Mouse (Mus musculus): ENCODE measurements around the gene Sptlc2. TPM values are rescaled to one million over a fixed set of nuclear protein-coding genes. Genes with fewer than 3 reads are reported as not detected.

Gene Sptlc2
- 22.0 and 26.6 TPM in 2 replicates for polyA plus RNA-seq (2021; fragmentation: Nextera tagmentation)
- long read RNA-seq, experiment 1, full-length matches to known transcripts, result 71 of 81 reads
- long read RNA-seq, experiment 1, partial matches to known transcripts, result 6 of 81 reads
- long read RNA-seq, experiment 1, other reads (novel, unspliced or antisense), result 4 of 81 reads
- long read RNA-seq, experiment 2, full-length matches to known transcripts, result 12 of 14 reads
- long read RNA-seq, experiment 2, partial matches to known transcripts, result 0 of 14 reads
- long read RNA-seq, experiment 2, other reads (novel, unspliced or antisense), result 2 of 14 reads

DNA sequence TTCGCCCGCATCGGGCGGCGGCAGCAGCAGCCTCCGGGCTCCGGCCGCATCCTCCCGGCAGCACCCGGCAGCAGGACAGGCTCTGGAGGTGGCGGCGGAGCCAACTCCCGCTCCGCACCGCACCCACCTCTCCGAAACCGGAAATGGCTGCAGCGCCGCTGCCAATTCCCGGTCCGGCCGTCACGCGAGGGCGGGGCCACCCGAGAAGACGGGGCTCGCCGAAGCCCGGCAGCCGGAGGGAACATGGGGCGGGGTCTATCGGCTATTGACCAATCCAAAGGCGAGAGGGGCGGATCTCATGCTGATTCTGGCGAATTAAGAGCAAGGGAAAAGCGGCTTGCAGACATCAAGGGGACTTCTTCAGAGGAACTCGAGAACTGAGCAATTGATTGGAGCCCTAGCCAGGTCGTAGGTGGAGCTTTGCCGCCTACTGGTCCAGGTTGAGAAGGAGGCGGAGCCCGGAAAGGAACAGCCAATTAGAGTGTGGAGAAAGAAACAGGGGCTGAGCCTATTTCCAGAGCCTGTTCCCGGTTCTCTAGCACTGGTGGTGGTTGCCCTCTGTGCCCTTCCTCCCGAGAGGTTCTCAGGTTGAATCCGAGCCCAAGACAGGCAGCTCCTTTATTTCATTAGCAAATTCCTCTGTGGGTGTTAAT is at the start of gene Sptlc2:
Gene Sptlc2 (minus strand): TSS at position 234 of the 653 bp plus-strand sequence.

DNA sequence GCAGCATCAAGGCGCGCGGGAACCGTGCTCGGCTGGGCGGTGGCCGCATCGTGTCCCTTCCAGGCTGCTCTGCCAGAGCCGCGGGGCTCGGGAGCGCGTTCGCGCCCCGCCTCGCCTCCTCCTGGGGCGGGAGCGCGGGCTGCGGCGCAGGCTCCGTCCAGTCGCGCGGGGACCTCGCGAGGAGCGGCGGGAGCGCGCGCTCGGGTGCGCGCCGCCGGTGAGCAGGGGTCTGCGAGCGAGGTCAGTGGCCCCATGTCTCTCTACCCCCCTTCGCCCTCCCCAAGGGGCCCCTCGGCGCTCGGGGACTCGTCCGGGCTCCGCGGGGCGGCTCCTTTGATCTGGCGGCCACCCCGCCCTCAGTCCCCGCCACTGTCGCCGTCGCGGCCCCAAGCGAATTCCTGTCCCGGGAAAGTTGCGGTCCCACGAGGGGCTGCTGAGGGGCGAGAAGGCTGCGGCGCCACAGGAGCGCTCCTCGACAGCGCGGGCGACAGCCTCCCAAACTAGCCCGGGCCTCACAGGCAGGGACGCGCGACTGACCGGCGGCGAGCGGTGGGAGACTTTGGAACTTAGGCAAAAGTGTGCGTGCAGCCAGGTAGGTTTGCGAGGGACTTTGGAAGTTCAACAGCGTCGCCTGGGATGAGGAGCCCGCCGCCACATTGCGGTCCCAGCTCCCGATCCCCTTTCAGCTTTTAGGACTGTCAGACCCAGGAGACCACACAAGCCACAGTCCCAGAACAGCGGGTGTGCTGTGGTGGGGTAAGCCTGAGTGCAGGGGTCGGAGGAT is 88.3 kb downstream of the Sptlc2 start, which contains the start of gene Ism2:
Gene Ism2 (minus strand): TSS at position 49 of the 784 bp plus-strand sequence.

DNA sequence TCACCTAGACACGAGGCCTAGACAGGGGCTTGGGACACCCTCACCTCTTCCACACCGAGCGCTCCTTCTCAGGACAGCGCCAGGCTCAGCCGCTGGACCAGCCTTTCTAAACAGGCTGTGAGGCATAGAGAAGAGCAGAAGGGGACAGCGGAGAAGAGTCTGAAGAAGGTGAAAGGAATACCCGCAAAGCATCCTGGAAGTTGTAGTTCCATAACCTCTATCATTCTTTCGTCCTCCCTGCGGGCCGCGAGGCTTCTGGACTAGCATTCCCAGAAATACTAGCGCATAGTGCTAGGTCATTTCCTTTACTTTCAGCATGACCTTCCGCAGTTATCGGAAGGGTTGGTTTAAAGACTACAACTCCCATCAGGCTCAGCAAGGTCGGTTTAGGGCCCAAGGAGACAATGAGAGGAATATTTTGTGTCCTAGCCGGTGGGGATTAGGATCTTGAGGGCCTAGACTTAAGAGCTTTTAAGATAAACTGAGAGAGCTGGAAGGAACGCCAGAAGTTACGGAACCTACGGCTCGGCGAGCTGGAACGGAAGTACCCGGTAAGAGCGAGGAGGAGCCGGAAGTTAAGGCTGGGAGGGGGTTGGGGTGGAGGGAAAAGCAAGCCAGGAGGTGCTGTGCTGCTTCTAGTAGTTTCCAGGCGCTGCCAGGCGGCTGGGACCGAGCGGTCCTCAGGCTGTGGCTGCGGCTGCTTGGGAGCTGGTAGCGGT is 121.9 kb downstream of the Sptlc2 start, which contains the start of the genes Vipas39 and Ahsa1:
Gene Vipas39 (minus strand): TSS at position 149 of the 719 bp plus-strand sequence.
Gene Ahsa1 (plus strand): TSS at position 372 of the 719 bp plus-strand sequence.

Other genes with a start within 250 kb of the Sptlc2 start
- gene Gstz1, start 241.2 kb downstream of the Sptlc2 start, polyA plus RNA-seq (2021; fragmentation: Nextera tagmentation), result 43.4 and 50.6 TPM in 2 replicates
- 6.2 and 6.6 TPM in 2 replicates for gene Pomt2, start 240.4 kb downstream of the Sptlc2 start, polyA plus RNA-seq (2021; fragmentation: Nextera tagmentation)
- 2.7 and 3.2 TPM in 2 replicates for gene Samd15, start 188.6 kb downstream of the Sptlc2 start, polyA plus RNA-seq (2021; fragmentation: Nextera tagmentation)
- gene Tmed8, start 187.9 kb downstream of the Sptlc2 start, polyA plus RNA-seq (2021; fragmentation: Nextera tagmentation), result 3.6 and 9.2 TPM in 2 replicates
- 0.11 and 0.12 TPM in 2 replicates for gene Noxred1, start 149.6 kb downstream of the Sptlc2 start, polyA plus RNA-seq (2021; fragmentation: Nextera tagmentation)
- 30.4 and 32.3 TPM in 2 replicates for gene Vipas39, start 122.1 kb downstream of the Sptlc2 start, polyA plus RNA-seq (2021; fragmentation: Nextera tagmentation)
- gene Ahsa1, start 121.9 kb downstream of the Sptlc2 start, polyA plus RNA-seq (2021; fragmentation: Nextera tagmentation), result 140 and 151 TPM in 2 replicates
- 0.09 TPM in 1 of 2 replicates, not detected in the other for gene Ism2, start 88.7 kb downstream of the Sptlc2 start, polyA plus RNA-seq (2021; fragmentation: Nextera tagmentation)
- 374 and 398 TPM in 2 replicates for gene Slirp, start 55.5 kb upstream of the Sptlc2 start, polyA plus RNA-seq (2021; fragmentation: Nextera tagmentation)
- gene Alkbh1, start 55.7 kb upstream of the Sptlc2 start, polyA plus RNA-seq (2021; fragmentation: Nextera tagmentation), result 5.7 and 10.5 TPM in 2 replicates
- 54.4 and 58.2 TPM in 2 replicates for gene Snw1, start 83.9 kb upstream of the Sptlc2 start, polyA plus RNA-seq (2021; fragmentation: Nextera tagmentation)
- not detected in 2 replicates for gene Gm5788, start 106.4 kb upstream of the Sptlc2 start, polyA plus RNA-seq (2021; fragmentation: Nextera tagmentation)
- not detected in 2 replicates for gene Gm8300, start 126.0 kb upstream of the Sptlc2 start, polyA plus RNA-seq (2021; fragmentation: Nextera tagmentation)
- not detected in 2 replicates for gene Oog1, start 214.3 kb upstream of the Sptlc2 start, polyA plus RNA-seq (2021; fragmentation: Nextera tagmentation)
- gene Gm4027, start 230.5 kb upstream of the Sptlc2 start, polyA plus RNA-seq (2021; fragmentation: Nextera tagmentation), result not detected in 2 replicates